Mouse (Mus musculus) intestine, embryonic 15.5 days (tissue): ENCODE data around the gene Lrch4. TPM values are rescaled to one million over a fixed set of nuclear protein-coding genes. Genes with fewer than 3 reads are reported as not detected.
"Not testable (repeated sequence)": the region's sequence is repeated elsewhere in the genome, so short reads cannot be mapped to it uniquely, and the experiment has no call there.

Source experiments
- ATAC-seq: fragments of 200-750 bp; cut with Nextera tagmentation; 2 replicates; pipeline ENCODE4 v1.8.0; 2017; ENCODE audit warnings: moderate TSS enrichment, moderate library complexity
- H3K27ac ChIP-seq: fragments of 300-500 bp; sonication (generic); 2 replicates; pipeline ENCODE4 v1.5.1; 2015; ENCODE audit warnings: mild to moderate bottlenecking, inconsistent platforms
- H3K27me3 ChIP-seq: fragments of 300-500 bp; sonication (generic); replicated peaks from 2 replicates; pipeline ENCODE4 v1.6.1; 2015; ENCODE audit warnings: inconsistent platforms
- H3K36me3 ChIP-seq: fragments of 300-500 bp; sonication (generic); 2 replicates; pipeline ENCODE4 v1.6.1; 2015; ENCODE audit warnings: inconsistent platforms
- H3K4me1 ChIP-seq: fragments of 300-500 bp; sonication (generic); replicated peaks from 2 replicates; pipeline ENCODE4 v1.6.1; 2015; ENCODE audit warnings: inconsistent platforms
- H3K4me2 ChIP-seq: fragments of 300-500 bp; sonication (generic); replicated peaks from 2 replicates; pipeline ENCODE4 v1.6.1; 2015; ENCODE audit warnings: mild to moderate bottlenecking, inconsistent platforms
- H3K4me3 ChIP-seq: fragments of 300-500 bp; sonication (generic); replicated peaks from 2 replicates; pipeline ENCODE4 v1.5.1; 2015; ENCODE audit warnings: inconsistent platforms
- H3K9ac ChIP-seq: fragments of 300-500 bp; sonication (generic); 2 replicates; pipeline ENCODE4 v1.6.1; 2015; ENCODE audit warnings: inconsistent platforms
- H3K9me3 ChIP-seq: fragments of 300-500 bp; sonication (generic); 2 replicates; pipeline ENCODE4 v1.6.1; 2016; ENCODE audit warnings: inconsistent platforms
- WGBS: fragments of 180-500 bp; shearing (Covaris S2); methylation state at CpG from one replicate; pipeline ENCODE4 v1.1.7; 2015; 5-methylcytosine and 5-hydroxymethylcytosine counted together
- polyA plus RNA-seq: library from polyadenylated mRNA; unstranded; fragments of >200 nt; fragmentation: Nextera tagmentation; extraction: Ambion mirVana; gene quantifications from 2 replicates; pipeline ENCODE4 v1.2.1, GENCODE M21; 2015

The Lrch4 gene
- polyA plus RNA-seq, 1 experiment from 2014 or later = 36.3 TPM

DNA sequence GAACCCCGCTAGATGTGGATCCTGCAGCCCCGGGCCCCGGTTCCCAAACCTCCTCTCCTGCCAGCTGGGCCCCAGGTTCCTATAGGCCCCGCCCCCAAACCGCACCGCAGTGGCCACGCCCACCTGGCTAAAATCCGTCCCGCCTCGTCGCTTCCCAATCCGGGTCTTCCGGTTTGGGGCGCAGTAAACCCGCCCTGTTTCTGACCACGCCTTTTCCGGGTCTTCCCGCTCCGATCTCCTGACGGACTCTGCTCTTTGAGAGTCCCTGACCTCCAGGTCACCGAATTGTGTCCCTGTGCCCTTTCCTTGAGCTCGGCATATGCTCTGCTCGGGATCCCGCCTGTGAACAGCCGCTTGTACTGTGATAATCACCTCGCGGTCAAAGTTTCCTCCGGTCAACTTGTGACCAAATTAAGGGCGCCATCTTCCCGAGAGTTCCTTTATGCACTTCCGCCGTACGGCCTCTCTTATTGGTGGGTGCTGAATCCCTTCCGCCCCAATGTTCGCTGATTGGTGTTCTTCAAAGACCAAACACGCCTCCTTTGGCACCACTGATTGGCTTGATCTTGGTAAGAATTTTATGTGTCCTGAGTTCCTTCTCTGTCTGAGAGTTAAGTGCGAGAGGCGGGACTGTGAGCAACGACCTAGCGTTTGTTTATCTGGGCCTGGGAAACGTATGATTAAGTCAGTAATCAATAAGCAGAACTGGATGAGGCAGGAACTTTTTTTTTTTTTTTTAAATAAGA is 28.1 kb upstream of the Lrch4 start, which contains the start of gene Mospd3:
Gene Mospd3, minus strand, starts transcription at position 440 of the 746 bp plus-strand sequence.
- H3K4me1 ChIP-seq = peaks cover 20% of the 10 kb centered on the region
- H3K36me3 ChIP-seq = 0 out of 2 replicates have a peak, but pooled peaks cover under 1% of the 10 kb centered on the region
- no peaks in the 10 kb centered on the region for H3K27me3 ChIP-seq
- WGBS = 0% methylated on average over 41 of the region's 41 CpGs
- ATAC-seq = peak; percentile 96
- peak within 1 kb of the TSS; percentile 85 for H3K27ac ChIP-seq
- peak within 1 kb of the TSS; percentile 66 for H3K4me3 ChIP-seq
- peak within 1 kb of the TSS; percentile 93 for H3K4me2 ChIP-seq
- no peaks in the 10 kb centered on the region for H3K9me3 ChIP-seq
- H3K9ac ChIP-seq = peak within 1 kb of the TSS; percentile 86

DNA sequence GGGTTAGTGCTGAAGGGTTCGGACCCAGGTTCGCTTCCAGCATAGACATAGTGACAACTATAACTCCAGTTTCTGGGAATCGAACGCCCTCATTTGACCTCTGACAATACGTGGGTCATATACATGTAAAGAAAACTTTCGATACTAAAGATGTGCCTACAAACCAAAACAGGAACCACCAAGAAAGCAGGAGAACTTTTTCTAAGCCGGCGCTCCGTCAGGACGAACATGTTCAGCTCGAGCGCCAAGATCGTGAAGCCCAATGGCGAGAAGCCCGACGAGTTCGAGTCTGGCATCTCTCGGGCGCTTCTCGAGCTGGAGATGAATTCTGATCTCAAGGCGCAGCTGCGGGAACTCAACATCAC is 27.6 kb upstream of the Lrch4 start:
- Histone ChIP-seq H3K9me3 (no peaks in the 10 kb centered on the region), H3K4me2 (peak overlapping the region; percentile 63), H3K9ac (peak overlapping the region; percentile 65), H3K27ac (peak overlapping the region; percentile 65), H3K4me1 (peaks cover 20% of the 10 kb centered on the region), H3K36me3 (0 out of 2 replicates have a peak, but pooled peaks cover 6% of the 10 kb centered on the region), H3K4me3 (peak overlapping the region; percentile 66), H3K27me3 (no peaks in the 10 kb centered on the region)
- 0% methylated on average over 22 of the region's 22 CpGs for WGBS
- no peak; the same call in 1 of the 2 replicates for ATAC-seq

DNA sequence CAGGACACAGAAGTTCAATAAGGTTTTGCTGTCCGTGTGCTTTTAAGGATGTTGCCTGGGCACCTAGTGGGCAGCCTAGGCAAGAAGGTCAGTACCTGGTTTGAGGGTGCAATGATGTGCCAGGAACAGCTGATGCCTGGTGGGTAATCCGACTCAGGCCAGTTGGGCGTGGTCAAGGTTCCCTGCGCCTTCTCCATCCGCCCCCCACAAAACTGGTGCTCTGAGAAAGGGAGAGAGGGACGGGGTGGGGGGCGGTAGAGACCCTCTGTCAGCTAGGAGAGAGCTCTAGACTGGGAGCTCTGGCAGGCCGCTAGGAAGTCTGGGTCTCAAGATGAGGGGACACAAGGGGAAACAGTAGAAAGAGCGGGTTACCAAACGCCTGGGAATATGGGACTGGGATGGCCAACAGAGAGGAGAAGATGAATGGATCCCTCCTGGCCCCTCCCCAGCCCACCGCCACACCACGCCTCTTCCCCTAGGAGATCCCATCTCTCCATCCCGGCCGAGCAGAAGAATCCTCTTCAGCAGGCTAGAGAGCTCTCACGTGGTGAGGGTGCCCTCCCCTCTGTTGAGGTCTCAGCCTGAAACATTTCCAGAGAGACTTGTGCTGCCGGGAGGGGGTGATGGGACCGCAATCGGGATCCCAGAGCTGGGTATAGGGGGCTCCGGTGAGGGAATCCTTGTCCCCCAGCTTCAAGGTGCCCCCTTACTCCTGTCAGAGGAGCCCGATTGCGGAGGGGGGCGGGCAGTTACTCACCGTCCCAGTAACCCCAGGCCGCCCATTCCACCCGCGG is 20.9 kb upstream of the Lrch4 start:
- no peak for ATAC-seq
- Histone ChIP-seq H3K4me3 (peak overlapping the region; percentile 14), H3K27me3 (no peaks in the 10 kb centered on the region), H3K9ac (peak overlapping the region; percentile 28; the same call in 1 of the 2 replicates), H3K4me2 (peak overlapping the region; percentile 51), H3K27ac (no peak overlapping the region), H3K36me3 (0 out of 2 replicates have a peak, but pooled peaks cover 8% of the 10 kb centered on the region), H3K9me3 (no peaks in the 10 kb centered on the region), H3K4me1 (peaks cover 48% of the 10 kb centered on the region)
- WGBS = 27% methylated on average over 26 of the region's 26 CpGs

DNA sequence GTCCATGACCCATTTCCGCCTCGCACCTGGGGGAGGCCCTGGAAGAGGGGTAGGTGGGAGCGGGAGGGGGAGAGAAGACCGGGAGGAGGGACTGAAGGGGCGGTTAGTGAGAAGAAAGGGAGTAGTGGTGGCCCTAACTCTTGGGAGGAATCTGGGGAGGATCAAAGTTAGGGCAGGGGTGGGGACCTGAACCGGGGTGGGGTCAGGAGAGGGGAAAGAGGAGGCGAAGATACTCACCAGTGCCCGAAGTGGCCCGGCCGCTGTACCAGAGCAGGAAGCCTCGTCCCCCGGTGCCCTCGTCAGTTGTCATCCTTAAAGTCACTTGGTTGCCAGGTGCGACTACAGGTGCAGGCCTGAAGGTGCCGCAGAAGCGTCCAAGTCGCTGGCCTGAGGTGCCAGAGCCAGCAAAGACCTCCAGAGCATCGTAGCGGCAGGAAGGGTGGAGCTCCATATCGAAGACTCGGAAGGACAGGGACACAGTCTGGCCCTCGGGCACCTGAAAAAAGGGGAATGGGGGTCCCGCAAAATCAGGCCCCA is 20.2 kb upstream of the Lrch4 start:
- Histone ChIP-seq H3K9me3 (no peaks in the 10 kb centered on the region), H3K9ac (peak overlapping the region; percentile 28; the same call in 1 of the 2 replicates), H3K4me1 (peaks cover 54% of the 10 kb centered on the region), H3K4me2 (peak overlapping the region; percentile 51), H3K27me3 (no peaks in the 10 kb centered on the region), H3K36me3 (0 out of 2 replicates have a peak, but pooled peaks cover 8% of the 10 kb centered on the region), H3K27ac (no peak overlapping the region), H3K4me3 (peak overlapping the region; percentile 14)
- ATAC-seq = no peak
- 30% methylated on average over 23 of the region's 23 CpGs for WGBS

DNA sequence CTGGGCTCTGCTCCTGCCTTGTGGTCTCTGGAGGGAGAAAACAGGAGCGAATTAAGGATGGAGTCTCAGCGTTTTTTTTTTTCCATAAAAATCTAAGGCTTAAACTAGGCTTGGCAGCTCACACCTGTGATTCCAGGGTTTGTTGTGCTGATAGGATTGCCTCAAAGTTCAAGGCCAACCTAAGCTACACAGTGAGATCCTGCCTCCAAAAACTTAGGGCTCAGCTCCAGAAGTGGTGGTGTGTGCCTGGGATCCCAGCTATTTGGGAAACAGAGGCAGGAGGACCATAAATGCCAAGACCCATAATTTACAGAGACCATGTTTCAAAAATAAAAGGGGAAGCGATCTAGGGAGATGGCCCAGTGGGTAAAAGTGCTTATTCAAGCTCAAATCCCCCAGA is 19.6 kb upstream of the Lrch4 start:
- peaks cover 54% of the 10 kb centered on the region for H3K4me1 ChIP-seq
- no peaks in the 10 kb centered on the region for H3K27me3 ChIP-seq
- H3K9me3 ChIP-seq = no peaks in the 10 kb centered on the region
- H3K36me3 ChIP-seq = 0 out of 2 replicates have a peak, but pooled peaks cover 8% of the 10 kb centered on the region
- no peak for ATAC-seq
- 65% methylated on average over 3 of the region's 3 CpGs for WGBS
- H3K27ac ChIP-seq = no peak overlapping the region
- H3K9ac ChIP-seq = no peak overlapping the region
- H3K4me2 ChIP-seq = peak overlapping the region; percentile 59
- H3K4me3 ChIP-seq = no peak overlapping the region

DNA sequence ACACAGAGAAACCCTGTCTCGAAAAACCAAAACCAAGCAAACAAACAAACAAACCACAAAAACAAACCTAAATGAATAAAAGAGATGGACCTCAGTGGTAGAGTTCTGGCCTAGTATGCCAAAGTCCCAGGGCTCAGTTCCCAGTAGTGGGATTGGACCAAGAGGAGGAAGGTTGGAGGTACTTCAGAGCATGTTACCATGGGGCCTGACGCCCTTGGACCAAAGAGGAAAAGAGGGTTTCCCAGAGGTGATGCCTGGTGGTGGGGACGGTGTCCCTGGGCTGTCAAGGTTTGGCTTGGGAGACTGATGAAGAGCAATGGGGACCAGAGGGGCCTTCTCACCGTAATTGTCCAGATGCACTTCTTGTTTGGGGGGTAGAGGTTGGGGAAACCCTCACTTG is 18.9 kb upstream of the Lrch4 start:
- Histone ChIP-seq H3K9ac (peak overlapping the region; percentile 28), H3K36me3 (0 out of 2 replicates have a peak, but pooled peaks cover 8% of the 10 kb centered on the region), H3K4me2 (peak overlapping the region; percentile 59), H3K27me3 (no peaks in the 10 kb centered on the region), H3K4me3 (peak overlapping the region; percentile 37), H3K9me3 (no peaks in the 10 kb centered on the region), H3K4me1 (peaks cover 54% of the 10 kb centered on the region), H3K27ac (peak overlapping the region; percentile 28; the same call in 1 of the 2 replicates)
- no peak for ATAC-seq
- WGBS = 57% methylated on average over 4 of the region's 4 CpGs

DNA sequence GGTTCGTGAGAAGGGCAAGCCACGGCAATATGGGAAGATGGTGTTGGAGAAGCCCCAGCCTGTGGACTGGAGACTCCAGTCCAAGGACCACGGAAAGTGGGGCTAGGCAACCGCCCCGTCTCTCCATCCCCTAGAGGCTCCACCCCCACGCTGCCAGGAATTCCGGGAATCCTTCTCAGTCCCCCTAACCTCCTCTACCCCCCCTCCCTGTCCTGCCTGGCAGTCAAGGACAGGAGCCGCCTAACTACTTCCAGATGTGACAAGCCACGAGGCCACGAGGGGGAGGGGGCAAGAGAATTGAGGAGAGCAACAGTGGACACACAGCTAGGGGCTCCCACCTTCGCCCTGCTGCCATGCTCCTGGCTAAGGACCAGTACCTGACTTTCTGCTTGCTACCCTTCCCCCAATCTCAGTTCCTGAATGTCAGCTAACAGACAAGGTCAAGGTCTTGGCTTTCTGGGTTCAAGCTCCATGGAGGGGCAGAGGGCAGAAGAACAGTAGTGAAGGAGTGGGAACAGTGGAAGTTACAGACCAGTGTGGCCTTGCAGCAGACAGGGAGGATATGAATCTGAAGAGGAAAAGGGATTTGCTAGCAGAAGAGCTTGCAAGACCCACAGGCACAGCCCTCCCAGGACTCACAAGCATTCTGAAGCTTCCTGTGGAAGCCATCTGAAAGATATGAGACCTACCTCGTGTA is 18.2 kb upstream of the Lrch4 start:
- peak overlapping the region; percentile 37 for H3K4me3 ChIP-seq
- ATAC-seq = peak; percentile 44
- H3K9ac ChIP-seq = peak overlapping the region; percentile 28
- no peaks in the 10 kb centered on the region for H3K9me3 ChIP-seq
- 0 out of 2 replicates have a peak, but pooled peaks cover 8% of the 10 kb centered on the region for H3K36me3 ChIP-seq
- H3K4me1 ChIP-seq = peaks cover 54% of the 10 kb centered on the region
- no peaks in the 10 kb centered on the region for H3K27me3 ChIP-seq
- peak overlapping the region; percentile 90 for H3K27ac ChIP-seq
- peak overlapping the region; percentile 59 for H3K4me2 ChIP-seq
- 11% methylated on average over 12 of the region's 12 CpGs for WGBS

DNA sequence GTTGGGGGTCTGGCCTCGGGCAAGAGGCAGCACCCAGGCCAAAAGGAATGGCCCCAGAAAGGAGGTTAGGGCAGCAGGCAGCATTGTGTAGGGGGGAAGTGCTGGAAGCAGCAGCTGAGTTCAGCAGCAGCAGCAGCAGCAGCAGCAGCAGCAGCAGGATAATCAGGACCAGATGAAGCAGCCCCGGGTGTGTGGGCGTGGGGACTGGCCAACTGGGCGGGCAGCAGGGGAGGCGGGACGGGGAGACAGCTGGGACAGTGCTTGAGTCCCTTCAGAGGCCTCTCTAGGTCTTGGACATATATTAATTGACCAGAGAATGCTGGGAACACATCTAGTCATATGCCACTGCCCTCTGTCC is 17.7 kb upstream of the Lrch4 start:
- peak; percentile 51; the same call in 1 of the 2 replicates for ATAC-seq
- 24% methylated on average over 6 of the region's 6 CpGs for WGBS
- H3K27me3 ChIP-seq = no peaks in the 10 kb centered on the region
- H3K36me3 ChIP-seq = 0 out of 2 replicates have a peak, but pooled peaks cover 2% of the 10 kb centered on the region
- H3K9me3 ChIP-seq = no peaks in the 10 kb centered on the region
- H3K27ac ChIP-seq = peak overlapping the region; percentile 90
- peaks cover 54% of the 10 kb centered on the region for H3K4me1 ChIP-seq
- H3K4me2 ChIP-seq = peak overlapping the region; percentile 59
- H3K9ac ChIP-seq = peak overlapping the region; percentile 28
- H3K4me3 ChIP-seq = peak overlapping the region; percentile 37

DNA sequence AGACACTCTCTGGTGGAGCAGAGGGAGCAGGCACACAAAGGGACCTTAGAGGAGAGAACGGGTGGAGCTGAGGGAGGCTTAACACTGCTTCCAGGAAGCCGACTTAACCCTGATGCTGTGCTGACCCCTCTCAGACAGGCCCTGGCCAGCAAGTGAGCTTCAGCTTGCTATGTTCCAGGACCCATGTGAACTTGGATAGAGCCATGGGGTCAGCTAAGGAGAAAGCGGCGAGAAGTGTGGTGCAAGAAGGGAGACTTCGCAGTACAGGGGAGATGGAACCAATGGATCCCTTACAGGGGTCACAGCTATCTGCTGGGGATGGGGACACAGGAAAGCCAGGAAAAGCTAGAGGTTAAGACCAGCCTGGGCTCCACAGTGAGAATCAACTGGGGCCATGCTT is 15.8 kb upstream of the Lrch4 start:
- Histone ChIP-seq H3K27me3 (no peaks in the 10 kb centered on the region), H3K27ac (peak overlapping the region; percentile 76; the same call in 1 of the 2 replicates), H3K4me1 (peaks cover 50% of the 10 kb centered on the region), H3K36me3 (no peaks in the 10 kb centered on the region), H3K4me3 (no peak overlapping the region), H3K9me3 (no peaks in the 10 kb centered on the region), H3K9ac (no peak overlapping the region), H3K4me2 (no peak overlapping the region; the same call in 1 of the 2 replicates)
- 64% methylated on average over 5 of the region's 5 CpGs for WGBS
- peak; percentile 1; the same call in 1 of the 2 replicates for ATAC-seq

DNA sequence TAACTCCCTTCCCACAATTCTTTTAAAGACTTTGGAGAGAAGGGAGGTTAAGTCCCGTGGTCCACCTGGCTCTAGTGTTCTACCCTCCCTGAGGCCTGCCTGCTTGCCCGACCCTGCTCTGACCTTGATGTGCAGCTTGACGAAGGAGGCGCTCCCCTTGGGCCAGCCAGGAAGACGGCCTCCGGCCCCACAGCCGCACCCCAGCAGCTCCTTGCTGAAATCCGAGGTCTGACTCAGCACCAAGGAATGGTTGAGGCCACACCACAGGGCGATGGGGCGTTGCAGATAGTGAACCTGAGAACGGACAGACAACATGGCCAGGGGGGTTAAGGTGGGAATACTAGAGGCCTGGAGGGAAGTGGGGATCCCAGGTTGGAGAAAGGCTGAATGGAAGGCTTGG is 15.4 kb upstream of the Lrch4 start, which contains the start of gene Pcolce:
Gene Pcolce, minus strand, starts transcription at position 235 of the 400 bp plus-strand sequence.
- H3K27me3 ChIP-seq = no peaks in the 10 kb centered on the region
- peak within 1 kb of the TSS; percentile 76 for H3K27ac ChIP-seq
- H3K4me2 ChIP-seq = no peak within 1 kb of the TSS; the same call in 1 of the 2 replicates
- peak; percentile 77 for ATAC-seq
- no peaks in the 10 kb centered on the region for H3K36me3 ChIP-seq
- WGBS = 29% methylated on average over 11 of the region's 11 CpGs
- H3K9me3 ChIP-seq = no peaks in the 10 kb centered on the region
- no peak within 1 kb of the TSS for H3K9ac ChIP-seq
- no peak within 1 kb of the TSS for H3K4me3 ChIP-seq
- peaks cover 45% of the 10 kb centered on the region for H3K4me1 ChIP-seq

DNA sequence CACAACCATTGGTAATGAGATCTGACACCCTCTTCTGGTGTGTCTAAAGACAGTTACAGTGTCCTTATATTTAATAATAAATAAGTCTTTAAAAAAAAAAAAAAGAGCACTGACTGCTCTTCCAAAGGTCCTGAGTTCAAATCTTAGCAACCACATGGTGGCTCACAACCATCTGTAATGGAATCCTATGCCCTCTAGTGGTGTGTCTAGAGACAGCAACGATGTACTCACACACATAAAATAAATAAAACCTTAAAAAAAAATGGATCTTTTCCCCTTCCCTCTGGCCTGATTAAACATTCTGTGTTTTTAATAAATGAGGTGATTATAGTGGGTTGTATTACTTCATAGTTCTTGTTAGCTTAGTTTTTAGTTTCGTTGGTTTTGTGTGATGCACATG is 14.0 kb upstream of the Lrch4 start:
- not testable (repeated sequence) for H3K36me3 ChIP-seq, H3K27ac ChIP-seq, ATAC-seq, H3K4me2 ChIP-seq, H3K9ac ChIP-seq, H3K9me3 ChIP-seq, H3K4me3 ChIP-seq, H3K27me3 ChIP-seq
- H3K4me1 ChIP-seq = peaks cover 32% of the 10 kb centered on the region
- WGBS = 92% methylated on average over 2 of the region's 2 CpGs
